Mouse (Mus musculus) heart, postnatal 0 days (tissue): ENCODE measurements at regions not wholly inside any gene's neighbourhood (a gene's known extent, or its start where the extent isn't known, plus 50 kb on each side); places are given as distances from the start of the nearest gene placed in this dataset.

ENCODE experiments used
- CTCF ChIP-seq: IDR thresholded peaks from 2 replicates; pipeline ENCODE4 v1.5.1; 2016; ENCODE audit warnings: antibody characterized with exemption, control low read depth, low read depth
- EP300 ChIP-seq: IDR thresholded peaks from 2 replicates; pipeline ENCODE4 v1.6.1; 2016; ENCODE audit warnings: antibody characterized with exemption, low read depth

DNA sequence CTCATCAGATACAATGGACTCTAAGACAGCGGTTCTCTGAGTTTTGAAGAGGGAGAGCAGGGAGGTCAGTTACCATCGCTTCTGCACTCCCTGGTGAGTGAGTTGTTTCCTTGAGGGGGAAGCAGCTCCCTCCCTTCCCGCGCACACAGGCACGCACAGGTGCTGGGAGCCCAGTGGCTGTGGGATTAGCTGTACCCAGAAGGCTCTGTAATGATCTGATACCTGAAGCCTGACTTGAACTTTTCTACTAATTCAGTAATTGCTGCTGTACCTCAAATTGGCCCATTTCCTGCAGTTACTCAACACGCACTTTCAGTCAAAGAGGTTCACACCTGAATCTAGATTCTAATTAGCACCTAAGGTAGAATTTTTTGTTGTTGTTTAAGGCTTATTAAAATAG, 158.6 kb downstream of the Sox2 start:
- TF ChIP-seq EP300 (no peak), CTCF (no peak)
